Comparison of ENCODE assay signal across 26 mouse cellular contexts in the genomic region with DNA sequence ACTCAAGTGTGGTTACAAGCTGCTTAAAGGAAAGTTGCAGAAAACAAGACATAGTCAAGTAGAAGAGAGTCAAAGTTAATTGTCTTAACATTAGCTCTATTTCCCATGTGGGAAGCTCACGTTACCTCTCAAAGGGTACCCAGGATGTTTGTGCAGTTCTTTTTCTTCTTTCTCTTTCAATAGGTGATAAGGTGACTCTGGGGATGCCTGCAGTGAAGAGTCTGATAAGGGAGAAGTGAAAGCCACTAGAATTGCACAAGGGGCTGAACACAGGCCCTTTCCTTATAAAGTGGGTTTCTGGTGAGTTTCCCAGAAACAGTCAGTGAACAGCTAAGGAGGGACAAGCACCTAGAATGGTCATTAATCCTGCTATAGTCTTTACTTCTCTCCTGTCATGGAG.
DNase-seq lines count a peak whose midpoint lies in the region; ATAC-seq lines count a peak whose summit lies in the region.
"Had no signal": no experiment of that assay in that cellular context is flagged by ENCODE, and none has a peak within 500 bp of the region (broad histone marks: within the 10 kb centered on the region; RNA-seq: fewer than 3 reads in every experiment).

No protein-coding gene starts in this region.

- peak; percentile 20 for DNase-seq in 416B (ENCODE audit: low read depth)
- DNase-seq in induced T-regulatory cell, adult 2 months (ENCODE audit: low read depth), result peak; percentile 43
- no peak for DNase-seq in left cerebral cortex, postnatal 4 days
- no peak for DNase-seq in layer of hippocampus, postnatal 25 days (ENCODE audit: extremely low spot score in 1 of 2, low spot score in 1 of 2)
- DNase-seq: adrenal gland, postnatal 10 days; adrenal gland, postnatal 36 days; cerebellum, adult 18-20 months; cerebellum, adult 9-10 months; cerebellum, postnatal 14 days; gastrocnemius, adult 2 months; gastrocnemius, postnatal 14 days; heart, postnatal 14 days; heart, postnatal 4 days had no signal

- 62% methylated on average over 1 of the region's 1 CpGs for WGBS in kidney, embryonic 15.5 days
- WGBS in intestine, embryonic 16.5 days, result 61% methylated on average over 1 of the region's 1 CpGs

- no peak overlapping the region for H3K4me2 ChIP-seq in kidney, embryonic 15.5 days
- no peak overlapping the region for H3K4me2 ChIP-seq in intestine, embryonic 16.5 days (ENCODE audit: low read depth, low read length)
- H3K4me2 ChIP-seq: embryonic facial prominence, embryonic 13.5 days; forebrain, embryonic 12.5 days; forebrain, embryonic 15.5 days; heart, embryonic 13.5 days; hindbrain, embryonic 14.5 days had no signal

- intact Hi-C loops in left cerebral cortex, postnatal 4 days (cut with DNase I), result no loop called here

- ATAC-seq in activated CD4-positive, CD25-positive, alpha-beta regulatory T cell, adult 4 months, result peak; percentile 28
- peak; percentile 59; the same call in 1 of the 2 replicates for ATAC-seq in megakaryocyte-erythroid progenitor cell, adult 5-6 weeks (replicated peaks; ENCODE audit: low FRiP score, low TSS enrichment, poor library complexity, severe bottlenecking)
- no peak for ATAC-seq in kidney, embryonic 15.5 days (replicated peaks; ENCODE audit: low FRiP score)
- ATAC-seq in intestine, embryonic 16.5 days, result no peak
- ATAC-seq: forebrain, embryonic 15.5 days; hindbrain, postnatal 0 days had no signal

- H3K4me1 ChIP-seq in kidney, embryonic 15.5 days, result 0 out of 2 replicates have a peak, but pooled peaks cover 3% of the 10 kb centered on the region
- H3K4me1 ChIP-seq in intestine, embryonic 16.5 days (ENCODE audit: control insufficient read depth, insufficient read depth, low read length), result no peaks in the 10 kb centered on the region
- H3K4me1 ChIP-seq: embryonic facial prominence, embryonic 13.5 days; forebrain, embryonic 12.5 days; forebrain, embryonic 15.5 days; heart, embryonic 10.5 days; heart, embryonic 13.5 days had no signal

- H3K9me3 ChIP-seq in kidney, embryonic 15.5 days (replicated peaks), result no peaks in the 10 kb centered on the region
- no peaks in the 10 kb centered on the region for H3K9me3 ChIP-seq in intestine, embryonic 16.5 days (ENCODE audit: control insufficient read depth, low read length)
- H3K9me3 ChIP-seq: embryonic facial prominence, embryonic 10.5 days; embryonic facial prominence, embryonic 13.5 days; forebrain, embryonic 12.5 days; forebrain, embryonic 15.5 days; heart, embryonic 10.5 days; heart, embryonic 13.5 days had no signal

- no peak overlapping the region for H3K9ac ChIP-seq in kidney, embryonic 15.5 days
- no peak overlapping the region for H3K9ac ChIP-seq in intestine, embryonic 16.5 days (ENCODE audit: low read depth, low read length)
- H3K9ac ChIP-seq: embryonic facial prominence, embryonic 13.5 days; forebrain, embryonic 12.5 days; forebrain, embryonic 15.5 days; heart, embryonic 13.5 days; hindbrain, embryonic 14.5 days had no signal

- H3K27me3 ChIP-seq in kidney, embryonic 15.5 days, result no peaks in the 10 kb centered on the region
- H3K27me3 ChIP-seq in intestine, embryonic 16.5 days (replicated peaks; ENCODE audit: control insufficient read depth, insufficient read depth, low read length), result no peaks in the 10 kb centered on the region
- H3K27me3 ChIP-seq: embryonic facial prominence, embryonic 13.5 days; forebrain, embryonic 12.5 days; forebrain, embryonic 15.5 days; heart, embryonic 13.5 days had no signal

- H3K36me3 ChIP-seq in kidney, embryonic 15.5 days, result no peaks in the 10 kb centered on the region
- no peaks in the 10 kb centered on the region for H3K36me3 ChIP-seq in intestine, embryonic 16.5 days (ENCODE audit: control insufficient read depth, insufficient read depth, low read length)
- H3K36me3 ChIP-seq: embryonic facial prominence, embryonic 10.5 days; embryonic facial prominence, embryonic 13.5 days; forebrain, embryonic 12.5 days; forebrain, embryonic 15.5 days; heart, embryonic 10.5 days; heart, embryonic 13.5 days had no signal

- no peak overlapping the region for H3K4me3 ChIP-seq in kidney, embryonic 15.5 days (replicated peaks)
- H3K4me3 ChIP-seq in intestine, embryonic 16.5 days (ENCODE audit: low read length), result no peak overlapping the region
- H3K4me3 ChIP-seq: embryonic facial prominence, embryonic 10.5 days; embryonic facial prominence, embryonic 13.5 days; erythroblast, embryonic 14.5 days; forebrain, embryonic 12.5 days; forebrain, embryonic 15.5 days; gastrocnemius, adult 2 months; heart, embryonic 10.5 days; heart, embryonic 13.5 days had no signal

- no peak overlapping the region for H3K27ac ChIP-seq in kidney, embryonic 15.5 days
- no peak overlapping the region for H3K27ac ChIP-seq in intestine, embryonic 16.5 days (ENCODE audit: low read length)
- H3K27ac ChIP-seq: embryonic facial prominence, embryonic 10.5 days; embryonic facial prominence, embryonic 13.5 days; forebrain, embryonic 12.5 days; forebrain, embryonic 15.5 days; gastrocnemius, adult 2 months; heart, embryonic 10.5 days; heart, embryonic 13.5 days; hindbrain, embryonic 14.5 days; hindbrain, postnatal 0 days had no signal

Comparison
In these comparisons a context has a peak if more than half of its experiments do, and no peak if none do; other contexts are left out.
1. DNase-seq: peak in 416B (single experiment) and induced T-regulatory cell, adult 2 months (single experiment); none in left cerebral cortex, postnatal 4 days (single experiment) and layer of hippocampus, postnatal 25 days (0 of 2).
2. ATAC-seq: peak in activated CD4-positive, CD25-positive, alpha-beta regulatory T cell, adult 4 months (single experiment) and megakaryocyte-erythroid progenitor cell, adult 5-6 weeks (single experiment); none in kidney, embryonic 15.5 days (single experiment) and intestine, embryonic 16.5 days (single experiment).